Mouse (Mus musculus): ENCODE measurements at regions not wholly inside any gene's neighbourhood (a gene's known extent, or its start where the extent isn't known, plus 50 kb on each side); places are given as distances from the start of the nearest gene placed in this dataset.
A peak's percentile ranks its signal among the peaks of the same experiment; 100 is the strongest.

DNA sequence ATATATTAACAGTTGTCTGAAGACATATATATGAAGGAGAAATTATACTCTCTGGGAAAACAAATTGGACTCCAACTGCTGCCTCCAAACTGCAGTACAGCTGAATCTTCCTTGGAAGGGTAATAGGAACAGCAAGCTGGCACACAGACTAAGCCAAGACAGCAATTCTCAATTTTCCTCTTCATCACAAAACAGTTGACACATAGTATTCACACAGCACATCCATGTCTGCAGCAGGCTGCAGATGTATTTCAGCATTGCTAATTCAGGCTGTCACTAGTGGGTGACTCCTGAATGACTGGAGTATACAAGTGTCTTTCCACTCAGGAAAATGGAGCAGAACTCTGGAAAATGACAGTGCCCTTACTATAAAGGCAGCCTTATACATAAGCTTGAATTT lies 327.7 kb upstream of the Rag2 start:
- no peaks in the 10 kb centered on the region for H3K36me3 ChIP-seq
- no peak for ATAC-seq (ENCODE audit: low FRiP score)
- H3K27me3 ChIP-seq: no peaks in the 10 kb centered on the region
- H3K4me3 ChIP-seq: no peak overlapping the region
- peaks cover 7% of the 10 kb centered on the region for H3K4me1 ChIP-seq (replicated peaks)
- H3K9me3 ChIP-seq: no peaks in the 10 kb centered on the region
- no peak overlapping the region for H3K4me2 ChIP-seq
- H3K9ac ChIP-seq: 0 out of 2 replicates have a peak overlapping the region, but pooled peaks have one; percentile 9
- 0 out of 2 replicates have a peak overlapping the region, but pooled peaks have one; percentile 26 for H3K27ac ChIP-seq

GRCm38 (mm10) chr2:101299126-101299525 lies 325.4 kb upstream of the Rag2 start:
- Histone ChIP-seq H3K9ac (no peak overlapping the region), H3K4me3 (no peak overlapping the region)

DNA sequence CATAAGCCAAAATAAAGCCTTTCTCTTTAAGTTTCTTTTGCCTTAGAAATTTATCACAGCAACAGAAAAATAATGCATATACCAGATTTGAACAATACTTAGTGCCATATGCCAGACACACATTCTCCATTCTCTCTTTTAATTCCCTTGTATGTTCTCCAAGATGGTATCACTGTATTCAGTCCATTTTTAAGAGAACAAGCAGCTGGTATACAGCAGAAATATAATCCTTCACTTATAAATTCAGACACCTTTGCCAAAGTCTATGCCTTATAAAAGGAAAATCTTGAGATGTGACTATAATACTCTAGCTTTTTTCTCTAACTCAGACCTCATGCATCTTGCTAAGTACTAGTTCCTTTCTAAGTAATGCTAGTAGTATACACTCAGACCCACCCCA lies 324.4 kb upstream of the Rag2 start:
- peaks cover 7% of the 10 kb centered on the region for H3K4me1 ChIP-seq (replicated peaks)
- H3K9ac ChIP-seq: no peak overlapping the region
- H3K4me3 ChIP-seq: no peak overlapping the region
- no peaks in the 10 kb centered on the region for H3K9me3 ChIP-seq
- no peak for ATAC-seq (ENCODE audit: low FRiP score)
- no peaks in the 10 kb centered on the region for H3K36me3 ChIP-seq
- no peak overlapping the region for H3K27ac ChIP-seq
- H3K4me2 ChIP-seq: no peak overlapping the region
- no peaks in the 10 kb centered on the region for H3K27me3 ChIP-seq

More at GRCm38 (mm10) chr2:101299126-101299525, 325.4 kb upstream of the Rag2 start:
- no peak for ATAC-seq (ENCODE audit: low FRiP score)
- Histone ChIP-seq H3K27me3 (no peaks in the 10 kb centered on the region), H3K4me2 (no peak overlapping the region), H3K9me3 (no peaks in the 10 kb centered on the region), H3K27ac (no peak overlapping the region), H3K36me3 (no peaks in the 10 kb centered on the region), H3K4me1 (replicated peaks) (peaks cover 7% of the 10 kb centered on the region)
- WGBS: 80% methylated on average over 2 of the region's 2 CpGs

GRCm38 (mm10) chr2:101321286-101321914 lies 303.1 kb upstream of the Rag2 start:
- no peak for ATAC-seq (ENCODE audit: low FRiP score)
- Histone ChIP-seq H3K9ac (no peak overlapping the region), H3K9me3 (no peaks in the 10 kb centered on the region), H3K36me3 (no peaks in the 10 kb centered on the region), H3K4me3 (no peak overlapping the region), H3K4me2 (no peak overlapping the region), H3K4me1 (replicated peaks) (no peaks in the 10 kb centered on the region), H3K27me3 (no peaks in the 10 kb centered on the region), H3K27ac (no peak overlapping the region)
- 87% methylated on average over 3 of the region's 3 CpGs for WGBS

- H3K9ac ChIP-seq: no peak overlapping the region
- H3K4me1 ChIP-seq (replicated peaks): no peaks in the 10 kb centered on the region
- H3K4me2 ChIP-seq: no peak overlapping the region
- no peak for ATAC-seq (ENCODE audit: low FRiP score)
- no peaks in the 10 kb centered on the region for H3K36me3 ChIP-seq
- no peaks in the 10 kb centered on the region for H3K27me3 ChIP-seq
- H3K27ac ChIP-seq: no peak overlapping the region
- 54% methylated on average over 1 of the region's 1 CpGs for WGBS
- H3K4me3 ChIP-seq: no peak overlapping the region
- no peaks in the 10 kb centered on the region for H3K9me3 ChIP-seq
These were observed 267.8 kb upstream of the Rag2 start for GRCm38 (mm10) chr2:101356709-101357108.

DNA sequence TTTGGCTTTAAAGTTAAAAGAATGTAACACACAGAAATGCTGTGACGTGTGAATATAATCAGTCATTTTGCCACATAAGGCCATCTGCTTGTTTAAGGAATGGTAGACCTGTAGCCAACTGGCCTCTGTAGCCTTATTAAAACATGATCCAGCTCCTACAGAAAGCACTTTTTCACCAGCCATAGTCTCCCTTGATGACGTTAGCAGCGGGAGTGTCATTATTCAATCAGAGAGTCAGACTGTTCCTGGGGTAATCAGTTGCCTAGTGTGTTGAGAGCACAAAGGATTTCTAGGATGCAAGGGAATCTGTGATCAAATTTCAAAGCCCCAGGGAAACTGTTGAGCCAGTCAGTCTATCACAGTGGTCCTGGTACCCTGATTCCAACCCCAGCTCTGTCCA lies 260.3 kb upstream of the Rag2 start:
- ATAC-seq (ENCODE audit: low FRiP score): no peak
- Histone ChIP-seq H3K36me3 (no peaks in the 10 kb centered on the region), H3K4me2 (no peak overlapping the region), H3K9me3 (no peaks in the 10 kb centered on the region), H3K4me1 (replicated peaks) (0 out of 2 replicates have a peak, but pooled peaks cover 2% of the 10 kb centered on the region), H3K4me3 (no peak overlapping the region), H3K27me3 (no peaks in the 10 kb centered on the region), H3K27ac (no peak overlapping the region), H3K9ac (no peak overlapping the region)
- WGBS: 35% methylated on average over 3 of the region's 3 CpGs

DNA sequence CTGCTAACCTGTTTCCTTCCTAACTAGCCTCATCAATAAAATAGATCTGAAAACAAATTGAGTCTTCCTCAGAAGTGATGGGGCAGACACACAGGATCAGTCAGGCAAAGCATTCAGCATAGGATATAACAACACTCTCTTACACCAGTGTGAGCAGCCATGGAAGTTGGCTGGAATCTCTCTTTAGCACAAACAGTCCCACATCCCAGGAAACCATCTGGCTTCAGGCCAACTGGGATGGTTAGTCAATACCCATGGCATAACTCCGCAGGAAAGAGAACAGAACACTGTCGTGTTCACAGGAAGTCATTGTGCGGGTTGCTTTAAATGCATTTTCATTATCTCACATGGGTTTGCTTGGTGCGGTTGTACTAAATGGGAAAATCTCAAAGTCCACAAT lies 256.2 kb upstream of the Rag2 start:
- no peaks in the 10 kb centered on the region for H3K9me3 ChIP-seq
- no peak for ATAC-seq (ENCODE audit: low FRiP score)
- H3K4me1 ChIP-seq (replicated peaks): 0 out of 2 replicates have a peak, but pooled peaks cover 2% of the 10 kb centered on the region
- H3K9ac ChIP-seq: no peak overlapping the region
- H3K27me3 ChIP-seq: no peaks in the 10 kb centered on the region
- WGBS: 63% methylated on average over 4 of the region's 4 CpGs
- H3K36me3 ChIP-seq: no peaks in the 10 kb centered on the region
- H3K4me3 ChIP-seq: no peak overlapping the region
- no peak overlapping the region for H3K4me2 ChIP-seq
- H3K27ac ChIP-seq: no peak overlapping the region

GRCm38 (mm10) chr2:101370991-101371736 lies 253.4 kb upstream of the Rag2 start:
- WGBS: 95% methylated on average over 6 of the region's 6 CpGs
- ATAC-seq (ENCODE audit: low FRiP score): no peak
- Histone ChIP-seq H3K4me1 (replicated peaks) (0 out of 2 replicates have a peak, but pooled peaks cover 2% of the 10 kb centered on the region), H3K36me3 (no peaks in the 10 kb centered on the region), H3K9me3 (no peaks in the 10 kb centered on the region), H3K9ac (no peak overlapping the region), H3K27ac (no peak overlapping the region), H3K4me2 (no peak overlapping the region), H3K27me3 (no peaks in the 10 kb centered on the region), H3K4me3 (no peak overlapping the region)

GRCm38 (mm10) chr2:101371834-101372493 lies 252.6 kb upstream of the Rag2 start:
- Histone ChIP-seq H3K9ac (no peak overlapping the region), H3K27me3 (no peaks in the 10 kb centered on the region), H3K4me3 (no peak overlapping the region), H3K36me3 (no peaks in the 10 kb centered on the region), H3K4me1 (replicated peaks) (0 out of 2 replicates have a peak, but pooled peaks cover 2% of the 10 kb centered on the region), H3K9me3 (no peaks in the 10 kb centered on the region), H3K27ac (no peak overlapping the region), H3K4me2 (no peak overlapping the region)
- 82% methylated on average over 7 of the region's 7 CpGs for WGBS
- no peak for ATAC-seq (ENCODE audit: low FRiP score)

DNA sequence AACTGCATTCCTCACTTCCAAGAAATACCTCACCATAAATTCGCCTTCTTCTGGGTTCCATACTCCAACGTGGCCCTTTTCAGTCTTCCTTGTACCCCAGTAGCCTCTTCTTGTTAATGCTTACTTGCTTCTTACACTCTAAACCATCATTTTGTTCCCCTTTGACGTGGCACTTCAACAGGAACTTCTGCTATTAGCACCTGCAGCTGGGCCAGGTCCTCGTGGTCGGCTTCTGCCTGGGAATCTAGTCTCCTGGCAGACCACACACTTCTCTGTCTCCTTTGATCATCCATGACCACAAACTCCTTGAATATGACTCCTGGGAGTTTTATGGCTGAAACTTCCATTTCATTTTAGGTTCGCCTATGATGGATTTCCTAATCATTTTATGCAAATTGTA lies 243.9 kb upstream of the Rag2 start:
- H3K9ac ChIP-seq: no peak overlapping the region

GRCm38 (mm10) chr2:101415002-101415401 lies 209.5 kb upstream of the Rag2 start:
- 100% methylated on average over 1 of the region's 1 CpGs for WGBS

More for the DNA sequence above, 243.9 kb upstream of the Rag2 start:
- Histone ChIP-seq H3K4me3 (no peak overlapping the region), H3K4me1 (replicated peaks) (no peaks in the 10 kb centered on the region), H3K27me3 (no peaks in the 10 kb centered on the region), H3K27ac (no peak overlapping the region), H3K36me3 (no peaks in the 10 kb centered on the region), H3K4me2 (no peak overlapping the region), H3K9me3 (no peaks in the 10 kb centered on the region)
- WGBS: 84% methylated on average over 6 of the region's 6 CpGs
- no peak for ATAC-seq (ENCODE audit: low FRiP score)

GRCm38 (mm10) chr2:101416702-101417101 lies 207.8 kb upstream of the Rag2 start:
- Histone ChIP-seq H3K9me3 (no peaks in the 10 kb centered on the region), H3K9ac (no peak overlapping the region), H3K27me3 (no peaks in the 10 kb centered on the region), H3K36me3 (no peaks in the 10 kb centered on the region), H3K4me3 (no peak overlapping the region), H3K4me1 (replicated peaks) (no peaks in the 10 kb centered on the region), H3K27ac (no peak overlapping the region), H3K4me2 (no peak overlapping the region)
- 77% methylated on average over 3 of the region's 3 CpGs for WGBS
- ATAC-seq (ENCODE audit: low FRiP score): no peak

More at GRCm38 (mm10) chr2:101415002-101415401, 209.5 kb upstream of the Rag2 start:
- H3K4me3 ChIP-seq: no peak overlapping the region
- H3K9me3 ChIP-seq: no peaks in the 10 kb centered on the region
- H3K27me3 ChIP-seq: no peaks in the 10 kb centered on the region
- no peak overlapping the region for H3K9ac ChIP-seq
- no peak for ATAC-seq (ENCODE audit: low FRiP score)
- H3K36me3 ChIP-seq: no peaks in the 10 kb centered on the region
- H3K27ac ChIP-seq: no peak overlapping the region
- no peak overlapping the region for H3K4me2 ChIP-seq
- no peaks in the 10 kb centered on the region for H3K4me1 ChIP-seq (replicated peaks)
